ENCODE assay signal across 9 mouse cellular contexts in genomic region chr12:76640620-76641019, GRCm38 (mm10).
DNase-seq lines count a peak whose midpoint lies in the region; ATAC-seq lines count a peak whose summit lies in the region.
"Had no signal": no experiment of that assay in that cellular context is flagged by ENCODE, and none has a peak within 500 bp of the region (broad histone marks: within the 10 kb centered on the region; RNA-seq: fewer than 3 reads in every experiment).

No protein-coding gene starts in this region.

- H3K4me2 ChIP-seq in forebrain, embryonic 15.5 days (replicated peaks): no peak overlapping the region; the same call in 1 of the 2 replicates
- no peak overlapping the region; the same call in 1 of the 2 replicates for H3K4me2 ChIP-seq in limb, embryonic 11.5 days (ENCODE audit: low read depth, severe bottlenecking)
- H3K4me2 ChIP-seq: hindbrain, embryonic 12.5 days had no signal

- DNase-seq in forebrain, embryonic 10.5 days (ENCODE audit: extremely low spot score, low spot score): peak; percentile 30
- DNase-seq in limb, embryonic 11.5 days (ENCODE audit: low spot score): peak; percentile 47
- DNase-seq in limb, embryonic 10.5 days (ENCODE audit: low spot score): no peak
- peak; percentile 90 for DNase-seq in brain, adult 2 months (ENCODE audit: low read depth, low spot score)
- peak; percentile 46 for DNase-seq in forelimb bud, embryonic 11.5 days (ENCODE audit: low read depth, low spot score)
- DNase-seq in thymus, postnatal 10 days (ENCODE audit: low spot score in 2 of 2): no peak
- DNase-seq: lung, postnatal 4 days had no signal

- H3K27me3 ChIP-seq in forebrain, embryonic 10.5 days (ENCODE audit: poor library complexity, severe bottlenecking): no peaks in the 10 kb centered on the region
- H3K27me3 ChIP-seq in forebrain, embryonic 15.5 days: no peaks in the 10 kb centered on the region
- no peaks in the 10 kb centered on the region for H3K27me3 ChIP-seq in limb, embryonic 11.5 days (ENCODE audit: control insufficient read depth, insufficient read depth, low read length)
- peaks cover 18% of the 10 kb centered on the region; the same call in 1 of the 2 replicates for H3K27me3 ChIP-seq in limb, embryonic 10.5 days (ENCODE audit: low read depth, poor library complexity, severe bottlenecking)
- H3K27me3 ChIP-seq: hindbrain, embryonic 12.5 days had no signal

- no peaks in the 10 kb centered on the region for H3K9me3 ChIP-seq in forebrain, embryonic 10.5 days
- no peaks in the 10 kb centered on the region for H3K9me3 ChIP-seq in forebrain, embryonic 15.5 days
- H3K9me3 ChIP-seq in limb, embryonic 11.5 days (ENCODE audit: control insufficient read depth, low read length): no peaks in the 10 kb centered on the region
- H3K9me3 ChIP-seq in limb, embryonic 10.5 days (replicated peaks): no peaks in the 10 kb centered on the region
- H3K9me3 ChIP-seq: hindbrain, embryonic 12.5 days had no signal

- H3K36me3 ChIP-seq in forebrain, embryonic 10.5 days (replicated peaks): no peaks in the 10 kb centered on the region
- H3K36me3 ChIP-seq in forebrain, embryonic 15.5 days: no peaks in the 10 kb centered on the region
- H3K36me3 ChIP-seq in limb, embryonic 11.5 days (ENCODE audit: control insufficient read depth, insufficient read depth, low read length): no peaks in the 10 kb centered on the region
- no peaks in the 10 kb centered on the region for H3K36me3 ChIP-seq in limb, embryonic 10.5 days
- H3K36me3 ChIP-seq: hindbrain, embryonic 12.5 days had no signal

- H3K9ac ChIP-seq in forebrain, embryonic 15.5 days (replicated peaks): no peak overlapping the region
- H3K9ac ChIP-seq in limb, embryonic 11.5 days (ENCODE audit: low read length): no peak overlapping the region
- H3K9ac ChIP-seq: hindbrain, embryonic 12.5 days had no signal

- H3K4me3 ChIP-seq in forebrain, embryonic 10.5 days: no peak overlapping the region
- H3K4me3 ChIP-seq in forebrain, embryonic 15.5 days: no peak overlapping the region
- H3K4me3 ChIP-seq in limb, embryonic 11.5 days (ENCODE audit: low read depth, low read length): no peak overlapping the region
- no peak overlapping the region for H3K4me3 ChIP-seq in limb, embryonic 10.5 days
- H3K4me3 ChIP-seq: hindbrain, embryonic 12.5 days had no signal

- peaks cover 29% of the 10 kb centered on the region for H3K4me1 ChIP-seq in forebrain, embryonic 10.5 days
- peaks cover 5% of the 10 kb centered on the region; the same call in 1 of the 2 replicates for H3K4me1 ChIP-seq in forebrain, embryonic 15.5 days
- peaks cover 3% of the 10 kb centered on the region for H3K4me1 ChIP-seq in limb, embryonic 11.5 days (ENCODE audit: control insufficient read depth, insufficient read depth, low read length)
- peaks cover 28% of the 10 kb centered on the region for H3K4me1 ChIP-seq in limb, embryonic 10.5 days

- WGBS in forebrain, embryonic 10.5 days: 47% methylated on average over 8 of the region's 8 CpGs
- 24% methylated on average over 8 of the region's 8 CpGs for WGBS in forebrain, embryonic 15.5 days
- WGBS in limb, embryonic 11.5 days: 31% methylated on average over 8 of the region's 8 CpGs
- 40% methylated on average over 8 of the region's 8 CpGs for WGBS in limb, embryonic 10.5 days

- no peak for ATAC-seq in forebrain, embryonic 15.5 days (replicated peaks)
- no peak for ATAC-seq in limb, embryonic 11.5 days (ENCODE audit: insufficient number of reproducible peaks, low FRiP score, low TSS enrichment, low read depth)

- no peak overlapping the region for H3K27ac ChIP-seq in forebrain, embryonic 10.5 days
- no peak overlapping the region for H3K27ac ChIP-seq in forebrain, embryonic 15.5 days (replicated peaks)
- H3K27ac ChIP-seq in limb, embryonic 11.5 days (replicated peaks; ENCODE audit: low read depth, low read length): no peak overlapping the region
- no peak overlapping the region for H3K27ac ChIP-seq in limb, embryonic 10.5 days
- H3K27ac ChIP-seq: hindbrain, embryonic 12.5 days had no signal

Comparison
In these comparisons a context has a peak if more than half of its experiments do, and no peak if none do; other contexts are left out.
1. DNase-seq: peak in forebrain, embryonic 10.5 days (single experiment), limb, embryonic 11.5 days (single experiment), brain, adult 2 months (single experiment) and forelimb bud, embryonic 11.5 days (single experiment); none in limb, embryonic 10.5 days (single experiment) and thymus, postnatal 10 days (0 of 2).